Comparison of ENCODE assay signal across 9 mouse cellular contexts in genomic region chr12:103544213-103544612, GRCm38 (mm10). TPM values are rescaled to one million over a fixed set of nuclear protein-coding genes. Genes with fewer than 3 reads are reported as not detected.
DNase-seq lines count a peak whose midpoint lies in the region; ATAC-seq and TF ChIP-seq lines count a peak whose summit lies in the region.
"Had no signal": no experiment of that assay in that cellular context is flagged by ENCODE, and none has a peak within 500 bp of the region (broad histone marks: within the 10 kb centered on the region; RNA-seq: fewer than 3 reads in every experiment).

No protein-coding gene starts in this region.

- ATAC-seq in midbrain, embryonic 11.5 days (ENCODE audit: low FRiP score): peak; percentile 40; the same call in 1 of the 2 replicates
- no peak for ATAC-seq in midbrain, embryonic 16.5 days
- no peak for ATAC-seq in midbrain, postnatal 0 days (ENCODE audit: low FRiP score)

- no peak overlapping the region for H3K9ac ChIP-seq in midbrain, embryonic 11.5 days (ENCODE audit: low read length)
- no peak overlapping the region for H3K9ac ChIP-seq in midbrain, embryonic 16.5 days (ENCODE audit: low read depth, low read length)
- no peak overlapping the region for H3K9ac ChIP-seq in midbrain, postnatal 0 days (replicated peaks; ENCODE audit: low read length, poor library complexity, severe bottlenecking)
- H3K9ac ChIP-seq: limb, embryonic 13.5 days had no signal

- H3K27me3 ChIP-seq in midbrain, embryonic 11.5 days (ENCODE audit: control insufficient read depth, insufficient read depth, low read length): no peaks in the 10 kb centered on the region
- H3K27me3 ChIP-seq in midbrain, embryonic 16.5 days (ENCODE audit: control insufficient read depth, insufficient read depth, low read depth, low read length): no peaks in the 10 kb centered on the region
- H3K27me3 ChIP-seq in midbrain, postnatal 0 days (ENCODE audit: insufficient read depth, low read length): no peaks in the 10 kb centered on the region
- H3K27me3 ChIP-seq: limb, embryonic 13.5 days had no signal

- H3K36me3 ChIP-seq in midbrain, embryonic 11.5 days (ENCODE audit: control insufficient read depth, insufficient read depth, low read length): no peaks in the 10 kb centered on the region
- no peaks in the 10 kb centered on the region for H3K36me3 ChIP-seq in midbrain, embryonic 16.5 days (ENCODE audit: control insufficient read depth, insufficient read depth, low read length)
- H3K36me3 ChIP-seq in midbrain, postnatal 0 days (ENCODE audit: insufficient read depth, low read length): no peaks in the 10 kb centered on the region
- H3K36me3 ChIP-seq: limb, embryonic 13.5 days had no signal

- H3K4me2 ChIP-seq in midbrain, embryonic 11.5 days: no peak overlapping the region
- no peak overlapping the region for H3K4me2 ChIP-seq in midbrain, embryonic 16.5 days (ENCODE audit: low read length)
- H3K4me2 ChIP-seq in midbrain, postnatal 0 days (ENCODE audit: low read depth, low read length, poor library complexity, severe bottlenecking): no peak overlapping the region
- H3K4me2 ChIP-seq: limb, embryonic 13.5 days had no signal

- no peaks in the 10 kb centered on the region for H3K9me3 ChIP-seq in midbrain, embryonic 11.5 days (ENCODE audit: control insufficient read depth, low read length)
- no peaks in the 10 kb centered on the region for H3K9me3 ChIP-seq in midbrain, embryonic 16.5 days (replicated peaks; ENCODE audit: control insufficient read depth, low read length, poor library complexity, severe bottlenecking)
- no peaks in the 10 kb centered on the region for H3K9me3 ChIP-seq in midbrain, postnatal 0 days (ENCODE audit: low read length)
- H3K9me3 ChIP-seq: limb, embryonic 13.5 days had no signal

- intact Hi-C loops in gastrocnemius, adult 2 months (cut with DNase I): loop anchor here (2.0 to 10.0 kb wide), 2 partner anchors 101 to 167 kb away; no protein-coding TSS in a partner anchor
- intact Hi-C loops in gastrocnemius, postnatal 36 days (cut with DNase I): loop anchor here (2.0 to 10.0 kb wide), 2 partner anchors 99 to 161 kb away; no protein-coding TSS in a partner anchor

- 8% methylated on average over 3 of the region's 3 CpGs for WGBS in midbrain, embryonic 11.5 days
- 3% methylated on average over 3 of the region's 3 CpGs for WGBS in midbrain, embryonic 16.5 days
- 11% methylated on average over 3 of the region's 3 CpGs for WGBS in midbrain, postnatal 0 days

- peaks cover 4% of the 10 kb centered on the region; the same call in 1 of the 2 replicates for H3K4me1 ChIP-seq in midbrain, embryonic 11.5 days (ENCODE audit: control insufficient read depth, insufficient read depth, low read length)
- H3K4me1 ChIP-seq in midbrain, embryonic 16.5 days (ENCODE audit: control insufficient read depth, insufficient read depth, low read length): no peaks in the 10 kb centered on the region
- no peaks in the 10 kb centered on the region for H3K4me1 ChIP-seq in cortical plate, adult 2 months (ENCODE audit: control insufficient read depth, insufficient read depth, low read length)
- no peaks in the 10 kb centered on the region for H3K4me1 ChIP-seq in midbrain, postnatal 0 days (ENCODE audit: insufficient read depth, low read length)
- H3K4me1 ChIP-seq: limb, embryonic 13.5 days had no signal

- TF ChIP-seq POLR2A in cortical plate, adult 2 months (IDR thresholded peaks at IDR 0.05; ENCODE audit: extremely low read depth, insufficient read depth, low read length): no peak

- no peak for DNase-seq in gastrocnemius, adult 2 months
- DNase-seq in gastrocnemius, postnatal 36 days: no peak
- peak; percentile 91 for DNase-seq in midbrain, embryonic 11.5 days (ENCODE audit: low spot score, missing footprints)
- DNase-seq in midbrain, postnatal 0 days (ENCODE audit: low spot score): peak; percentile 78
- DNase-seq in adrenal gland, adult 8-10 months: no peak
- no peak for DNase-seq in right cerebral cortex, adult 18-20 months

- H3K4me3 ChIP-seq in gastrocnemius, adult 2 months: no peak overlapping the region
- no peak overlapping the region for H3K4me3 ChIP-seq in midbrain, embryonic 11.5 days (ENCODE audit: low read depth, low read length)
- H3K4me3 ChIP-seq in midbrain, embryonic 16.5 days (ENCODE audit: low read depth, low read length): no peak overlapping the region
- H3K4me3 ChIP-seq in cortical plate, adult 2 months (ENCODE audit: insufficient read depth, low read length): no peak overlapping the region
- H3K4me3 ChIP-seq in midbrain, postnatal 0 days (ENCODE audit: low read depth, low read length): no peak overlapping the region
- H3K4me3 ChIP-seq: limb, embryonic 13.5 days had no signal

- H3K27ac ChIP-seq in gastrocnemius, adult 2 months: no peak overlapping the region
- H3K27ac ChIP-seq in midbrain, embryonic 11.5 days (ENCODE audit: low read depth, low read length): no peak overlapping the region
- no peak overlapping the region for H3K27ac ChIP-seq in midbrain, embryonic 16.5 days (ENCODE audit: low read length)
- H3K27ac ChIP-seq in cortical plate, adult 2 months (ENCODE audit: insufficient read depth, low read length): no peak overlapping the region
- H3K27ac ChIP-seq in midbrain, postnatal 0 days (ENCODE audit: low read depth, low read length): no peak overlapping the region
- H3K27ac ChIP-seq: limb, embryonic 13.5 days had no signal

- TF ChIP-seq CTCF in gastrocnemius, adult 2 months (IDR thresholded peaks at IDR 0.05): peak; percentile 73
- peak; percentile 51; the same call in 1 of the 2 replicates for TF ChIP-seq CTCF in cortical plate, adult 2 months (IDR thresholded peaks at IDR 0.05; ENCODE audit: extremely low read depth, insufficient read depth, low read length)
- peak; percentile 85 for TF ChIP-seq CTCF in midbrain, postnatal 0 days (IDR thresholded peaks at IDR 0.05)

RNA-seq across cellular contexts. Expression of gene Ppp4r4, which starts 12.1 kb away (rescaled TPM):
- under 1 TPM; 0.25 to 0.31 TPM for total RNA-seq in gastrocnemius, adult 2 months (2021)
- under 1 TPM; 0.15 to 0.25 TPM for total RNA-seq in gastrocnemius, postnatal 36 days (2021)
- polyA plus RNA-seq in midbrain, embryonic 11.5 days (2014; fragmentation: Nextera tagmentation; extraction: Ambion mirVana): 3.5 and 4.7 TPM in 2 replicates
- 2.8 and 3.6 TPM in 2 replicates for polyA plus RNA-seq in midbrain, embryonic 16.5 days (2015; fragmentation: Nextera tagmentation; extraction: Ambion mirVana)
- polyA plus RNA-seq in cortical plate, adult 2 months (2012; rRNA removed): 16.0 and 16.9 TPM in 2 replicates
- total RNA-seq in midbrain, postnatal 0 days (2014; rRNA removed): 8.4 and 12.6 TPM in 2 replicates
- 3.2 and 3.3 TPM in 2 replicates for polyA plus RNA-seq in midbrain, postnatal 0 days (2015; fragmentation: Nextera tagmentation; extraction: Ambion mirVana)
- total RNA-seq in adrenal gland, adult 8-10 months (2022): 10 to 100 TPM in 1 of 4 experiments, 1 to 10 TPM in 3; 4.0 to 11.1 (median 7.3) TPM

Comparison
In these comparisons a context has a peak if more than half of its experiments do, and no peak if none do; other contexts are left out.
1. DNase-seq: peak in midbrain, embryonic 11.5 days (single experiment) and midbrain, postnatal 0 days (single experiment); none in gastrocnemius, adult 2 months (single experiment), gastrocnemius, postnatal 36 days (0 of 2), adrenal gland, adult 8-10 months (single experiment) and right cerebral cortex, adult 18-20 months (single experiment).
2. Peak in every context shown above with its lines, with median percentiles within 50 percentile points of each other: CTCF ChIP-seq.